8 mouse cellular contexts compared by ENCODE assay signal in genomic region chr8:120531775-120532516, GRCm38 (mm10). TPM values are rescaled to one million over a fixed set of nuclear protein-coding genes. Genes with fewer than 3 reads are reported as not detected.
DNase-seq lines count a peak whose midpoint lies in the region; ATAC-seq and TF ChIP-seq lines count a peak whose summit lies in the region.

No protein-coding gene starts in this region.

- H3K9ac ChIP-seq in hindbrain, embryonic 12.5 days = peak overlapping the region; percentile 49
- H3K9ac ChIP-seq in midbrain, embryonic 11.5 days (ENCODE audit: low read length) = peak overlapping the region; percentile 38

- H3K4me1 ChIP-seq in embryonic facial prominence, embryonic 10.5 days = peaks cover 97% of the 10 kb centered on the region
- H3K4me1 ChIP-seq in hindbrain, embryonic 12.5 days = peaks cover 88% of the 10 kb centered on the region
- H3K4me1 ChIP-seq in midbrain, embryonic 11.5 days (ENCODE audit: control insufficient read depth, insufficient read depth, low read length) = peaks cover 84% of the 10 kb centered on the region

- 57% methylated on average over 10 of the region's 10 CpGs for WGBS in embryonic facial prominence, embryonic 10.5 days
- 46% methylated on average over 10 of the region's 10 CpGs for WGBS in hindbrain, embryonic 12.5 days
- 49% methylated on average over 10 of the region's 10 CpGs for WGBS in midbrain, embryonic 11.5 days

- no peak overlapping the region for H3K4me3 ChIP-seq in gastrocnemius, adult 2 months
- H3K4me3 ChIP-seq in embryonic facial prominence, embryonic 10.5 days = peak overlapping the region; percentile 48
- H3K4me3 ChIP-seq in hindbrain, embryonic 12.5 days = no peak overlapping the region
- no peak overlapping the region for H3K4me3 ChIP-seq in midbrain, embryonic 11.5 days (ENCODE audit: low read depth, low read length)

- peak; percentile 73 for DNase-seq in gastrocnemius, adult 2 months
- DNase-seq in gastrocnemius, postnatal 4 days (ENCODE audit: low spot score in 2 of 2) = no peak
- peak; percentile 37 for DNase-seq in embryonic facial prominence, embryonic 10.5 days (ENCODE audit: low spot score)
- no peak for DNase-seq in midbrain, embryonic 11.5 days (ENCODE audit: low spot score, missing footprints)
- no peak for DNase-seq in kidney, postnatal 14 days
- no peak for DNase-seq in kidney, postnatal 36 days

- peak overlapping the region; percentile 68 for H3K27ac ChIP-seq in gastrocnemius, adult 2 months
- peak overlapping the region; percentile 80 for H3K27ac ChIP-seq in embryonic facial prominence, embryonic 10.5 days (replicated peaks)
- H3K27ac ChIP-seq in hindbrain, embryonic 12.5 days = peak overlapping the region; percentile 93
- H3K27ac ChIP-seq in midbrain, embryonic 11.5 days (ENCODE audit: low read depth, low read length) = peak overlapping the region; percentile 88

- H3K36me3 ChIP-seq in embryonic facial prominence, embryonic 10.5 days (replicated peaks) = no peaks in the 10 kb centered on the region
- H3K36me3 ChIP-seq in hindbrain, embryonic 12.5 days = no peaks in the 10 kb centered on the region
- H3K36me3 ChIP-seq in midbrain, embryonic 11.5 days (ENCODE audit: control insufficient read depth, insufficient read depth, low read length) = no peaks in the 10 kb centered on the region

- no peak for ATAC-seq in hindbrain, embryonic 12.5 days (ENCODE audit: low FRiP score)
- ATAC-seq in midbrain, embryonic 11.5 days (ENCODE audit: low FRiP score) = peak; percentile 0; the same call in 1 of the 2 replicates
- ATAC-seq in erythroid progenitor cell, adult 5-6 weeks (replicated peaks; ENCODE audit: low FRiP score, poor library complexity, severe bottlenecking) = no peak

- peak overlapping the region; percentile 87 for H3K4me2 ChIP-seq in hindbrain, embryonic 12.5 days (replicated peaks)
- H3K4me2 ChIP-seq in midbrain, embryonic 11.5 days = peak overlapping the region; percentile 39; the same call in 1 of the 2 replicates

- H3K27me3 ChIP-seq in embryonic facial prominence, embryonic 10.5 days (replicated peaks; ENCODE audit: low read depth, poor library complexity, severe bottlenecking) = peaks cover 75% of the 10 kb centered on the region
- H3K27me3 ChIP-seq in hindbrain, embryonic 12.5 days = peaks cover 8% of the 10 kb centered on the region; the same call in 1 of the 2 replicates
- H3K27me3 ChIP-seq in midbrain, embryonic 11.5 days (ENCODE audit: control insufficient read depth, insufficient read depth, low read length) = peaks cover 12% of the 10 kb centered on the region; the same call in 1 of the 2 replicates

- H3K9me3 ChIP-seq in embryonic facial prominence, embryonic 10.5 days = no peaks in the 10 kb centered on the region
- no peaks in the 10 kb centered on the region for H3K9me3 ChIP-seq in hindbrain, embryonic 12.5 days (replicated peaks)
- no peaks in the 10 kb centered on the region for H3K9me3 ChIP-seq in midbrain, embryonic 11.5 days (ENCODE audit: control insufficient read depth, low read length)

- intact Hi-C loops in gastrocnemius, adult 2 months (cut with DNase I) = loop anchor here (5.0 kb wide), 1 partner anchor 40 kb away; no protein-coding TSS in a partner anchor

- no peak for TF ChIP-seq CTCF in gastrocnemius, adult 2 months (IDR thresholded peaks at IDR 0.05)

RNA-seq across cellular contexts. Expression of gene Gins2, which starts 57.2 kb away (rescaled TPM):
- under 1 TPM; 0.36 to 0.67 TPM for total RNA-seq in gastrocnemius, adult 2 months (2021)
- 10 to 100 TPM; 22.5 to 26.3 TPM for total RNA-seq in gastrocnemius, postnatal 4 days (2021)
- 156 TPM in 2 replicates for polyA plus RNA-seq in embryonic facial prominence, embryonic 10.5 days (2016; fragmentation: Nextera tagmentation; extraction: Ambion mirVana)
- polyA plus RNA-seq in hindbrain, embryonic 12.5 days (2016; fragmentation: Nextera tagmentation; extraction: Ambion mirVana) = 49.6 and 65.3 TPM in 2 replicates
- polyA plus RNA-seq in midbrain, embryonic 11.5 days (2014; fragmentation: Nextera tagmentation; extraction: Ambion mirVana) = 113 and 120 TPM in 2 replicates
- total RNA-seq in erythroid progenitor cell, adult 5-6 weeks (2015; ENCODE audit: low replicate concordance) = 5.8 and 31.4 TPM in 2 replicates
- total RNA-seq in erythroid progenitor cell, adult 5-6 weeks (2017; ENCODE audit: low replicate concordance) = 11.9 and 21.3 TPM in 2 replicates

Comparison
In these comparisons a context has a peak if more than half of its experiments do, and no peak if none do; other contexts are left out.
1. DNase-seq: peak in gastrocnemius, adult 2 months (single experiment) and embryonic facial prominence, embryonic 10.5 days (single experiment); none in gastrocnemius, postnatal 4 days (0 of 2), midbrain, embryonic 11.5 days (single experiment), kidney, postnatal 14 days (single experiment) and kidney, postnatal 36 days (0 of 2).
2. RNA of gene Gins2, which starts 57.2 kb away (total RNA-seq): 5.8 to 31.4 TPM in erythroid progenitor cell, adult 5-6 weeks and 22.5 to 26.3 TPM in gastrocnemius, postnatal 4 days; 0.36 to 0.67 TPM in gastrocnemius, adult 2 months; every median in the first group is over 4 times any median in the second.
3. Peak in every context shown above with its lines, with median percentiles within 50 percentile points of each other: H3K27ac ChIP-seq.